Mouse (Mus musculus) heart, postnatal 14 days (tissue): ENCODE results near the gene Tnfaip1. TPM values are rescaled to one million over a fixed set of nuclear protein-coding genes. Genes with fewer than 3 reads are reported as not detected.
A peak's percentile ranks its signal among the peaks of the same experiment; 100 is the strongest.

ENCODE experiments used
- DNase-seq, 2 experiments: peaks; one replicate each; pipeline ENCODE4 v3.0.0; 2021 to 2022
- intact Hi-C: fragments of 180-260 bp; cut with DNase I; formaldehyde crosslinking; loops from one replicate; pipeline ENCODE4 v1.15.1; 2025
- total RNA-seq, 2 experiments: library from RNA; stranded (reverse); gene quantifications; 2 replicates each; pipeline ENCODE4 v1.2.3; 2021

Gene Tnfaip1
- total RNA-seq, 2 experiments from 2014 or later, result 47.7 to 50.7 TPM

DNA sequence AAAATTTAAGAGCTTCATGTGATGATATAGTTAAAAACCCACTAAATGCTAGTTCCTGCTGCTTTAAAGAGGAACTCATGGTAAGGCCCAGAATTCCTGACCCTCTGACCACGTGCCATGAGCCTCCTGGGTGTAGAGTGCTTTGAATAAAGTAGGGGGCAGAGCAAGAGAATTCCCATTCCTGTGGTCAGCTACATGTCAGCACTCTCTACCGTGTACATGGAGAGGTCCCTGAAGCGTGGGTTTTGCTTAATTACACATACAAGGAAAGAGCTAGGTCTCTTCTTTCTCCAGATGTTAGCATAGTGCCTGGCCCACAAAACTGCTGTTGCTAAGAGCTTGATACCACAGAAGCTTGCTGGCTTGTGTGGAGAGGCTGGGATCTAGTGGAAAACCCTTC is 30.7 kb downstream of the Tnfaip1 start:
- intact Hi-C loops, result no loop called here

DNA sequence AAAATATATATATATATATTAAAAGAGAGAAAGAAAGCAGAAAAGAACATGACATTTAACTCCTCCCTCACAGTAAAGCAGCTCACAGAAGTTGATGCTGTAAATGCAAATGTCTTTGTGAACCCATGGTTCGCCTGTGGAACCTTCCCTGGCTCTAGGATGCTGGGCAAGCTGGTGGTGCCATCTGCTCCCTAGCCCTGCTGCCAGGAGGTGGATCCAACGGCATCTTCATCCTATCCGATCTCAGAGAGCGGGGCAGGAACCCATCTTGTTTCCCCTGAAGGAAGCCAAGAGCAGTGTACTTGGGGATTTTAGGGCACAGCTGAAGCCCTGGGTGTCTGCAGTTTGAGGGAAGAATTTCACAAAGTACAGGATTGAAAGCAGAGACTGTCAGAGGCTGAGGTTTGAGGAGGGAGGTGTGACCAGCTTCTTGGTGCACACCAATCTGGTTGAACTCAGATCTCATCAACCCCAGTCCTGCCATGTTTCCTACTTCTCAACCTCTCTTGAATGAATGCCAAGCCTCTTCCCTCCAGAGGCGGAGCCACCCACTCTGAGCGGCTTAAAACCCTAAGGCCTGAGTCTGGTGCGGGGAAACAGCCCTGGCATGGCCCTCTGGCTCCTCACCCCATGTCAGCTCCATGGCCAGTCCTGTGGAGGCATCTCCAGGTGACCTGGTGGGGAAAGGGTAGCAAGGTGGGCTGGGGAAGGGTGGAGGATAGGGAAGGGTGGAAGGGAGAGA is 33.1 kb downstream of the Tnfaip1 start, which contains the start of gene Sebox:
TSS of gene Sebox (plus strand) at position 539 of the 742 bp plus-strand sequence.
- intact Hi-C loops, result no loop called here
- no peak for DNase-seq

More for the DNA sequence above, 30.7 kb downstream of the Tnfaip1 start:
- no peak for DNase-seq

DNA sequence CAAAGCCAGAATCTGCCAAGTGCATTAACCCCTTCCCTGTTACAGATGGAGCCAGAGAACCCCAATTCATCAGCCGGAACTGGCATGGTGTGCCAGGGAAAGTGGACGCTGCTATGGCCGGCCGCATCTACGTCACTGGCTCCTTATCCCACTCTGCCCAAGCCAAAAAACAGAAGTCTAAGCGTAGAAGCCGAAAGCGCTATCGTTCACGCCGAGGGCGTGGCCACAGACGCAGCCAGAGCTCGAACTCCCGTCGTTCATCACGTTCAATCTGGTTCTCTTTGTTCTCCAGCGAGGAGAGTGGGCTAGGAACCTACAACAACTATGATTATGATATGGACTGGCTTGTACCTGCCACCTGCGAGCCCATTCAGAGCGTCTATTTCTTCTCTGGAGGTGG is 34.6 kb downstream of the Tnfaip1 start:
- intact Hi-C loops, result no loop called here
- DNase-seq, result no peak

DNA sequence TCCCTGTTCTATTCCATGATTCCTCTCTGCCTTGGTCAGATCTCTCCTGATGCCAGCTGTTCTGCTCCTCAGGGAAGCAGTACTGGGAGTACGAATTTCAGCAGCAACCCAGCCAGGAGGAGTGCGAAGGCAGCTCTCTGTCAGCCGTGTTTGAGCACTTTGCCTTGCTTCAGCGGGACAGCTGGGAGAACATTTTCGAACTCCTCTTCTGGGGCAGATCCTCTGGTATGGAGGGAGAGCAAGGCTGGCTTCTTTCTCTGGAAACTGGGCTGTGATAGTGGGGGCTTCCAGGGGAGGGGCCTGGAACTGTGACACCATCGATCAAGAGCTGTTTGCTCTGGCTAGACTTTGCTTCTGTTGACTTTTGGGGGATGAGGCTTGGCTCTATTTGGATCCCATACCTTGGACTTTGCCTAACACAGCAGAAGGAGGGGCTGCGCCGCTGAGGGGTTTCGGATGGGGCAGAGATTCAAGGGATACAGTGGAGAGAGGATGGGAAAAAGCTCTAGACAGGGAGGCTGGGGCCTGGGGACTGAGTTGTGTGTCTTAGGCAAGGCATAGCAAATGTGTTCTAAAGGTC is 35.4 kb downstream of the Tnfaip1 start:
- intact Hi-C loops, result no loop called here
- DNase-seq, result no peak

DNA sequence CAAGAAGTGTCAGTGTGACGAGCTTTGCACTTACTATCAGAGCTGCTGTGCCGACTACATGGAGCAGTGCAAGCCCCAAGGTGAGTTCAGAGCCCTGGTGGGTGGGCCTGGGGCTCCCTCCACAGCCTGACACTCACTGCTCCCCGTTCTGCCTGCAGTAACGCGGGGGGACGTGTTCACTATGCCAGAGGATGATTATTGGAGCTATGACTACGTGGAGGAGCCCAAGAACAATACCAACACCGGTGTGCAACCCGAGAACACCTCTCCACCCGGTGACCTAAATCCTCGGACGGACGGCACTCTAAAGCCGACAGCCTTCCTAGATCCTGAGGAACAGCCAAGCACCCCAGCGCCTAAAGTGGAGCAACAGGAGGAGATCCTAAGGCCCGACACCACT is 36.6 kb downstream of the Tnfaip1 start:
- intact Hi-C loops, result no loop called here
- DNase-seq, result no peak

DNA sequence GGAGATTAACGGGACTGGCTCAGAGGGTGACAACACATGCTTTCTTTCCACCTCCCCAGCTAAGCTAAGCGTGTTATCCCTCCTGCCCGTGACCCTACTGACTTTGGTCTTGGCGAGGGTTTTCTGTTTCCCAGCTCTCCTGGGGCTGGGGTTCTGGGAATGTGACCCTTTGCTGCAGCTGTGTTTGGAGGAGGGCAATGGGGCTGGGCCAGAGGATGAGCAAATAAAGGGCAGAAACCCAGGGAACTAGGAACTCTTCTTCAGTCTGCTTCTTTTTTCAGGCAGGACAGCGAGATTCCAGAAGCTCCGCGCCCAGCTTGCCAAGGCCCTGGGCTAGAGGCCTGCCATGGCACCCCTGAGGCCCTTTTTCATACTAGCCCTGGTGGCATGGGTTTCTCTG is 37.1 kb downstream of the Tnfaip1 start, which contains the start of gene Vtn:
TSS of gene Vtn (plus strand) at position 88 of the 400 bp plus-strand sequence.
- intact Hi-C loops, result no loop called here
- DNase-seq, result peak; percentile 25 to 49

DNA sequence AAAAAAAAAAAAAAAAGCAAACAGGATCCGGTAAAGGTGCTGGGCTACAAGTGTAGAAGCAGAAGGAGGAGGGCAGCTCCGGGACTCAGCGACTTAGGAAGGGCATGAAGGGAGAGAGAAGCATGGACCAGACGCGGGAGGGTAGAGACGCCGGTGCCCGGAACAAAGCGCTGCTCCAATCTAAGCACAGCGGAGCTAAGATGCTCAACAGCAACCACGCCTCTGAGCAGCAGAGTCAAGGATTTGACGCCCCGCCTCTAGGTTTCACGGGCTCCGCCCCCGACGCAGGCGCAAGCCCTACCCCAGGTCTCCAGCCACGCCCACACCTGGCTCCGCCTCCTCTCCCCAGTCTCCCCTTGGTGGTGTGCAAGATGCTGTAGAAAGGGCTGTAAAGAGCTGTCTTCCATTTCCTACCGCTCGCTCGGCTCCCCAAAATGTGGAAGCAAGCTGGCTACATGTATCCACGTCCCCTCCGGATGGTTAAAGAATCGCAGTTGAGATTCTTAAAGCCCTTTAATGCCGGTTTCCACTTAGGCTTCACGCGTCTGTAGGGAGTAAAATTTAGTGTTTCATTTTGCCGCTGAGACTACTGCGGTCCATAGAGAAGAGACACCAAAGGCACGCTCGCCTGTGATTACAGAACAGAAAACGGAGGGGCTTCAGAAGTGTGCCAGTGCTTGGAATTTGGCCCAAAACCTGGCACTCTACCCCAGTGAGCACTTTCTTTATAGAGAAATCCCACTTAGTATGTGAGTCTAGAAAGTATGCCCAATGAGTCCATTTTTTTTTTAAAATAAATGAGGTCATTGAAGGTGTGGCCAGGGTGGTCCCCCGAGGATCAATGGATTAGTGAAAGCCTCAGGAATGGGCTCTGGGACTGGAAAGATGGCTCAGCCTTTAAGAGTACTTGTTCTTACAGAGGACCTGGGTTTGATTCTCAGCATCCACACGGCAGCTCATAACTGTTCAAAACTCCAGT is 38.3 kb downstream of the Tnfaip1 start, which contains the start of gene Sarm1:
TSS of gene Sarm1 (minus strand) at position 211 of the 979 bp plus-strand sequence.
- DNase-seq, result peak; percentile 83 to 87
- intact Hi-C loops, result no loop called here

DNA sequence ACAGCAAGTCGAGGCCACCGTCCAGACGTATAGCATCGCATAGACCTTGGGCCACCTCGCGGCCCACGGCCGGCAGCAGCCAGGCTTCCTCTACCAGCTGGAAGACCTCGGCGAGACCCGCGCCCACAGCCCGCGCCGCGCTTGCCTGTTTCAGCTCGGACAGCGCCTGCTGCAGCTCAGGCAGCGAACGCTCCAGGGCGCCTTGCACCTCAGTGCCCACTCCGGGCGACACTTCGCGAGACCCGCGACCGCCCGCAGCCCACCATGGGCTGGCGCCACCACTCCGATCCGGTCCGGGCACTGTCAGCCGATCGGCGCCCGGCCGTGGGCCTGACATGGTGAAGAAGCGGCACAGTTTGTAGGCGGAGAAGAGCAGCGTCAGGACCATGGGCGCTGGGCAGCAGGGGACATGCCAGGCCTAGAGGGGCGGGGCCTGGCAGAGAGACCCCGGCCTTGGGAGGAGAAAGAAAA is 39.0 kb downstream of the Tnfaip1 start:
- intact Hi-C loops, result no loop called here
- DNase-seq, result peak in 1 of 2 experiments; percentile 17

DNA sequence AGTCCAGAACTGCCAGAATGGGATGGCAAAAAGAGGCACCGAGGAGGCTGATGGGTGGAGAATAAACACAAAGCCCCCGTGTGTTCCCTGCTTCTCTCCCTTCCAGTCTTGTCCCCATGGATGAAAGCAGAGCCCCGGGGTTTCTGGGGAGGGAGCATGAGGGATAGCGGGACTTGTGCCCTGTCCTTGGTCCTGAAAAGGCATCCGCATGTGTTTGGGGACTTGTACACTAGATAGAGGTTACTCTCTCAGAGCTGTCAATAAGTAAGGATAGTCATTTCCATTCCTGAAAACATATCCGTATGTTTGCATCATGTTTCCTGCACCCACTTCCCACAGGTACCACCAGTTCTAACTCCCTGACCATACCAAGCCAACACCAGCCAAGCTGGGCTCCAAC is 40.2 kb downstream of the Tnfaip1 start:
- intact Hi-C loops, result no loop called here
- DNase-seq, result peak; percentile 50 to 69

DNA sequence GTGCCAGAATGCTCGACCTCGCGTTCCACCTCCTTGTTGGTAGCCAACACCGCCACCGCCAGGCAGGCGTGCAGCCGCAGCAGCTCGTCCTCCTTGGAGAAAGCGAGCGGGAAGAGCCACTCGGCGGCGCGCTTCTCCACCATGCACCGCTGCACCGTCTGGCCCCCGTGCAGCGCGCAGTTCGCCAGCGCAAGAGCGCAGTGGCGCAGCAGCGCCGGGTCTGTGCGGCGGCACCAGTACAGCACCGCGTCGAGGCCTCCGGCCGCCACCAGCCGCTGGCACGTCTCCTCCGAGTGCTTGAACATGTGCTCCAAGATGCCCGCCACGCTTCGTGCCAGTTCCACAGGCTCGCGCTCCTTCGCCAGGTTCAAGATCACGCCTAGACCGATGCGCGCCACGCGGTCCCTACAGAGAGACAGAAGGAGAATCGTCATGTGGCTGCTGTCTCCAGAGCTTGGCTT is 45.3 kb downstream of the Tnfaip1 start:
- peak; percentile 9 to 16 for DNase-seq
- intact Hi-C loops, result loop anchor here (2.0 kb wide), 1 partner anchor 16 kb away; no protein-coding TSS in a partner anchor

DNA sequence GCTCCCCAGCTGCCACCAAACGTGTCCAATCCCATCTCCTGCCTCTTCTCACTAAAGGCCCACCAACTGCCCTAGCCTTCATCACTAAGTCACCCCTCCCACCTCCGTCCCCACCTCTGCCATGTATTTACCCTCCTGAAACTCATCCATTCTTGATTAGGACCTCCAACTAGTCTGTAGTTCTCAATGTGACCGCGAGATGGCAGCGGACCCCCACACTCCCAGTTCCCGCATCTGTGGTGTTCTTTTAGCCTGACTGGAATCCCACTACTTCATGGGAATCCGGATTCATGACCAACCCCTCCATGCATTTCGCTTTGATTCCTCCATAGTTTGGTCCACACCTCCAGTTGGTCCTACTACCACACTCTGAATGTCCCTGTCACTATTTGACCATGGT is 48.0 kb downstream of the Tnfaip1 start:
- intact Hi-C loops, result loop anchor here (5.0 to 10.0 kb wide), 3 partner anchors 69 to 467 kb away; partner anchors contain the start of gene Lyrm9
- peak; percentile 63 to 79 for DNase-seq

DNA sequence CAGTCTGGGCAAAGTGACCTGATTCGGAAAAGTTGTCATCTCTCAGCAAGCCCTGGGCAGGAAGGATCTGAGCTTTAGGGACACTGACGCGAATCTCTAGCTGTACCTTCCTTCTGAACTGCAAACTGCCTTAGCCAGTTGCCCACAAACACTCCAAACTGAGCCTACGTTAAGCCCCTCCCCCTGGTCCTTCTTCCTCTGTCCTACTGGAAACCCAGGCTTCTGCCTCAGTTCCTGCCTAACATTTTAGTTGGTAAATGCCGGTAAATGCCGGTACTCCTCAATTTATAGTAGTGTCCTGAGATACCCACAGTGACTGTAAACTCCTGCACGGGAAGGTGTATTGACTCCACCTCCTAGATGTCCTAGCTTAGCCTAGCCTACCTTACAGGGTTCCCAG is 52.5 kb downstream of the Tnfaip1 start:
- intact Hi-C loops, result loop anchor here (10.0 kb wide), 1 partner anchor 471 kb away; no protein-coding TSS in a partner anchor
- DNase-seq, result no peak

DNA sequence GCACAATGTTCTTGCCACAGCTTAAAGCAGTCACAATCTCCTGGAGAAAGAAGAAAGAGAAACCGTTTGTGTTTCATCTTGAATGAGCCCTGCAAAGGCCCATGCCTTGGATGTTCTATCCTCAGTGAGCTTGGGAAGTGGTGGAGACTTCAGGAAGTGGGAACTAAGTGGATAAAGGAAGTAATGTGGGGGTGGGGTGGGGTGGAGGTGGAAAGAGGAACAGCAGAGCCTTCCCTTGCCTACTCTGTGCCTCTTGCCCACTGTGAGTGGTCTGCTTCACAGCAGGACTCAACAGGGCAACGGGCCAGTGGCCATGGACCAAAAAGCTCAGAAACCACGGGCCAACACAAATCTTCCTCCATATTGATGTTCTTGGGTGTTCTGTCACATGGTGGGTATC is 60.8 kb downstream of the Tnfaip1 start:
- intact Hi-C loops, result no loop called here
- no peak for DNase-seq

Other genes with a start within 250 kb of the Tnfaip1 start
- gene BC030499, start 245.5 kb downstream of the Tnfaip1 start, total RNA-seq, result 1 to 10 TPM in 1 of 2 experiments, under 1 TPM in 1; 0.90 to 1.9 TPM
- gene Spag5, start 234.8 kb downstream of the Tnfaip1 start, total RNA-seq, result 1 to 10 TPM; 2.2 to 4.2 TPM
- gene Aldoc, start 213.4 kb downstream of the Tnfaip1 start, total RNA-seq, result 1 to 10 TPM in 1 of 2 experiments, under 1 TPM in 1; 0.54 to 1.0 TPM
- 10 to 100 TPM; 23.5 to 23.9 TPM for gene Pigs, start 207.9 kb downstream of the Tnfaip1 start, total RNA-seq
- gene Unc119, start 192.8 kb downstream of the Tnfaip1 start, total RNA-seq, result 1 to 10 TPM; 5.9 to 6.3 TPM
- gene Foxn1, start 149.8 kb downstream of the Tnfaip1 start, total RNA-seq, result under 1 TPM in 1 of 2 experiments, not detected in 1; 0.24 TPM
- not detected for gene Slc13a2, start 114.1 kb downstream of the Tnfaip1 start, total RNA-seq
- 1 to 10 TPM; 2.3 to 3.1 TPM for gene Slc46a1, start 70.6 kb downstream of the Tnfaip1 start, total RNA-seq
- under 1 TPM; 0.37 to 0.79 TPM for gene Sarm1, start 38.6 kb downstream of the Tnfaip1 start, total RNA-seq
- gene Vtn, start 37.2 kb downstream of the Tnfaip1 start, total RNA-seq, result 10 to 100 TPM; 32.0 to 36.5 TPM
- not detected for gene Sebox, start 32.9 kb downstream of the Tnfaip1 start, total RNA-seq
- 10 to 100 TPM; 11.7 to 12.1 TPM for gene Tmem199, start 24.2 kb downstream of the Tnfaip1 start, total RNA-seq
- gene Poldip2, start 24.1 kb downstream of the Tnfaip1 start, total RNA-seq, result 100 to 1,000 TPM; 153 to 155 TPM
- 10 to 100 TPM; 48.4 to 50.0 TPM for gene Ift20, start within 50 bp of the Tnfaip1 start, total RNA-seq
- gene Tmem97, start 14.4 kb upstream of the Tnfaip1 start, total RNA-seq, result 10 to 100 TPM in 1 of 2 experiments, 1 to 10 TPM in 1; 8.8 to 10.3 TPM
- gene Nlk, start 161.0 kb upstream of the Tnfaip1 start, total RNA-seq, result 10 to 100 TPM; 14.4 to 16.3 TPM
- 10 to 100 TPM; 12.9 to 14.2 TPM for gene Ccnq, start 215.4 kb upstream of the Tnfaip1 start, total RNA-seq